Mouse (Mus musculus) heart, postnatal 0 days (tissue): ENCODE results near the gene Colgalt2.

Source experiments
- CTCF ChIP-seq: IDR thresholded peaks from 2 replicates; pipeline ENCODE4 v1.5.1; 2016; ENCODE audit warnings: antibody characterized with exemption, control low read depth, low read depth
- EP300 ChIP-seq: IDR thresholded peaks from 2 replicates; pipeline ENCODE4 v1.6.1; 2016; ENCODE audit warnings: antibody characterized with exemption, low read depth

DNA sequence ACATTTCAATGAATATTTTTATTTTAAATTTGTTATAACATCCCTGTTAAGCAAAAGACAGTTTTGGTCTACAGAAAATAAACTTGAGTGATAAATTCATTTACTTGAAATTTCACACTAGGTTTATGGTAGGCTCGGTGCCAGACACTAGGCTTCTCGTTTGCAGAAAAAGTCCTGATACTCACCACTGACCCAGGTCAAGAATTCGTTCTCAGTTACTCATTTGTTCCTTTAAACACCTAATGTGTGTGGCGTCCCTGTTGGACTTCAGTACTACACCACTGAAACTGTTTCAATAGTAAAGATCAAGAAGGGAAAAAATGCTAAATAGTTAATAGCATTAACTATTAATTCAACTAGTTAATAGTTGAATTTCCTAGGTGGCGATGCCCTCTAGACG lies 46.3 kb downstream of the Colgalt2 start:
- TF ChIP-seq CTCF, result no peak
- TF ChIP-seq EP300, result no peak
